Mouse (Mus musculus) stomach, embryonic 14.5 days (tissue): ENCODE data around the gene Prkag2. TPM values are rescaled to one million over a fixed set of nuclear protein-coding genes. Genes with fewer than 3 reads are reported as not detected.

Source experiments
- ATAC-seq: fragments of 200-750 bp; cut with Nextera tagmentation; 2 replicates; pipeline ENCODE4 v1.8.0; 2017; ENCODE audit warnings: low read depth, moderate TSS enrichment; ENCODE audit not compliant: insufficient number of reproducible peaks, insufficient read depth, low FRiP score
- H3K27ac ChIP-seq: fragments of 300-500 bp; sonication (generic); 2 replicates; pipeline ENCODE4 v1.5.1; 2014; ENCODE audit warnings: mild to moderate bottlenecking, low read length, moderate library complexity, mixed read lengths
- H3K27me3 ChIP-seq: fragments of 300-500 bp; sonication (generic); 2 replicates; pipeline ENCODE4 v1.6.1; 2014; ENCODE audit warnings: low read length, control low read depth, mixed read lengths; ENCODE audit not compliant: control insufficient read depth, insufficient read depth
- H3K36me3 ChIP-seq: fragments of 300-500 bp; sonication (generic); 2 replicates; pipeline ENCODE4 v1.6.1; 2014; ENCODE audit warnings: mild to moderate bottlenecking, control low read depth, low read length, moderate library complexity, mixed read lengths; ENCODE audit not compliant: control insufficient read depth, insufficient read depth
- H3K4me1 ChIP-seq: fragments of 300-500 bp; sonication (generic); 2 replicates; pipeline ENCODE4 v1.6.1; 2014; ENCODE audit warnings: low read length, control low read depth, mixed read lengths; ENCODE audit not compliant: control insufficient read depth, insufficient read depth
- H3K4me2 ChIP-seq: fragments of 300-500 bp; sonication (generic); replicated peaks from 2 replicates; pipeline ENCODE4 v1.6.1; 2014; ENCODE audit warnings: low read depth, low read length, control low read depth
- H3K4me3 ChIP-seq: fragments of 300-500 bp; sonication (generic); 2 replicates; pipeline ENCODE4 v1.5.1; 2014; ENCODE audit warnings: low read depth, low read length, control low read depth
- H3K9ac ChIP-seq: fragments of 300-500 bp; sonication (generic); replicated peaks from 2 replicates; pipeline ENCODE4 v1.6.1; 2014; ENCODE audit warnings: low read depth, mild to moderate bottlenecking, control low read depth, low read length, moderate library complexity, mixed read lengths
- H3K9me3 ChIP-seq: fragments of 300-500 bp; sonication (generic); 2 replicates; pipeline ENCODE4 v1.6.1; 2016; ENCODE audit warnings: low read depth, low read length, control low read depth; ENCODE audit not compliant: control insufficient read depth
- WGBS: fragments of 180-500 bp; shearing (Covaris S2); extraction: QIAGEN DNeasy Blood & Tissue Kit; methylation state at CpG from one replicate; pipeline ENCODE4 v1.1.7; 2014; 5-methylcytosine and 5-hydroxymethylcytosine counted together
- polyA plus RNA-seq: library from polyadenylated mRNA; unstranded; fragments of >200 nt; fragmentation: Nextera tagmentation; extraction: Ambion mirVana; gene quantifications from 2 replicates; pipeline ENCODE4 v1.2.1, GENCODE M21; 2014

Gene Prkag2
- polyA plus RNA-seq, 1 experiment from 2014 or later: 54.7 TPM

GRCm38 (mm10) chr5:25011019-25011485 lies 89.4 kb downstream of the Prkag2 start:
- H3K27me3 ChIP-seq: no peaks in the 10 kb centered on the region
- 9% methylated on average over 8 of the region's 8 CpGs for WGBS
- H3K4me3 ChIP-seq: no peak overlapping the region
- no peaks in the 10 kb centered on the region for H3K9me3 ChIP-seq
- H3K4me2 ChIP-seq: 0 out of 2 replicates have a peak overlapping the region, but pooled peaks have one; percentile 26
- no peak overlapping the region for H3K9ac ChIP-seq
- peaks cover 6% of the 10 kb centered on the region; the same call in 1 of the 2 replicates for H3K4me1 ChIP-seq
- no peaks in the 10 kb centered on the region for H3K36me3 ChIP-seq
- ATAC-seq: peak; percentile 19; the same call in 1 of the 2 replicates
- no peak overlapping the region for H3K27ac ChIP-seq

- no peak overlapping the region for H3K27ac ChIP-seq
- 5% methylated on average over 9 of the region's 9 CpGs for WGBS
- H3K9me3 ChIP-seq: no peaks in the 10 kb centered on the region
- ATAC-seq: peak; percentile 53
- no peaks in the 10 kb centered on the region for H3K36me3 ChIP-seq
- no peak overlapping the region for H3K4me3 ChIP-seq
- H3K27me3 ChIP-seq: no peaks in the 10 kb centered on the region
- peak overlapping the region; percentile 26; the same call in 1 of the 2 replicates for H3K4me2 ChIP-seq
- H3K9ac ChIP-seq: no peak overlapping the region
- H3K4me1 ChIP-seq: peaks cover 6% of the 10 kb centered on the region; the same call in 1 of the 2 replicates
Measured at GRCm38 (mm10) chr5:25010438-25010892, 90.0 kb downstream of the Prkag2 start.

GRCm38 (mm10) chr5:25009770-25010169 lies 90.7 kb downstream of the Prkag2 start:
- WGBS: 71% methylated on average over 3 of the region's 3 CpGs
- Histone ChIP-seq H3K27ac (no peak overlapping the region), H3K4me1 (peaks cover 6% of the 10 kb centered on the region; the same call in 1 of the 2 replicates), H3K36me3 (no peaks in the 10 kb centered on the region), H3K9ac (no peak overlapping the region), H3K4me3 (no peak overlapping the region), H3K9me3 (no peaks in the 10 kb centered on the region), H3K4me2 (no peak overlapping the region), H3K27me3 (no peaks in the 10 kb centered on the region)
- no peak for ATAC-seq

GRCm38 (mm10) chr5:25008966-25009365 lies 91.5 kb downstream of the Prkag2 start:
- 43% methylated on average over 3 of the region's 3 CpGs for WGBS
- Histone ChIP-seq H3K4me3 (no peak overlapping the region), H3K9ac (no peak overlapping the region), H3K36me3 (no peaks in the 10 kb centered on the region), H3K27me3 (no peaks in the 10 kb centered on the region), H3K9me3 (no peaks in the 10 kb centered on the region), H3K4me2 (no peak overlapping the region), H3K27ac (no peak overlapping the region), H3K4me1 (peaks cover 6% of the 10 kb centered on the region; the same call in 1 of the 2 replicates)
- ATAC-seq: no peak

GRCm38 (mm10) chr5:25006848-25007247 lies 93.6 kb downstream of the Prkag2 start:
- no peaks in the 10 kb centered on the region for H3K36me3 ChIP-seq
- no peak overlapping the region for H3K9ac ChIP-seq
- 33% methylated on average over 8 of the region's 8 CpGs for WGBS
- no peak overlapping the region for H3K4me2 ChIP-seq
- H3K4me3 ChIP-seq: no peak overlapping the region
- no peaks in the 10 kb centered on the region for H3K27me3 ChIP-seq
- H3K27ac ChIP-seq: no peak overlapping the region
- ATAC-seq: peak; percentile 53; the same call in 1 of the 2 replicates
- H3K9me3 ChIP-seq: no peaks in the 10 kb centered on the region
- H3K4me1 ChIP-seq: peaks cover 6% of the 10 kb centered on the region; the same call in 1 of the 2 replicates

GRCm38 (mm10) chr5:25005532-25006129 lies 94.8 kb downstream of the Prkag2 start:
- Histone ChIP-seq H3K27ac (no peak overlapping the region), H3K4me1 (0 out of 2 replicates have a peak, but pooled peaks cover 1% of the 10 kb centered on the region), H3K9ac (no peak overlapping the region), H3K4me3 (no peak overlapping the region), H3K27me3 (no peaks in the 10 kb centered on the region), H3K9me3 (no peaks in the 10 kb centered on the region), H3K36me3 (no peaks in the 10 kb centered on the region), H3K4me2 (no peak overlapping the region)
- 24% methylated on average over 6 of the region's 6 CpGs for WGBS
- ATAC-seq: no peak; the same call in 1 of the 2 replicates

GRCm38 (mm10) chr5:25001391-25001794 lies 99.0 kb downstream of the Prkag2 start:
- no peak overlapping the region for H3K9ac ChIP-seq
- 35% methylated on average over 8 of the region's 8 CpGs for WGBS
- no peaks in the 10 kb centered on the region for H3K36me3 ChIP-seq
- H3K27me3 ChIP-seq: no peaks in the 10 kb centered on the region
- no peak overlapping the region for H3K4me2 ChIP-seq
- H3K27ac ChIP-seq: no peak overlapping the region
- no peak for ATAC-seq
- no peaks in the 10 kb centered on the region for H3K4me1 ChIP-seq
- H3K9me3 ChIP-seq: no peaks in the 10 kb centered on the region
- no peak overlapping the region for H3K4me3 ChIP-seq

GRCm38 (mm10) chr5:24999351-24999750 lies 101.1 kb downstream of the Prkag2 start:
- H3K27me3 ChIP-seq: no peaks in the 10 kb centered on the region
- WGBS: 89% methylated on average over 4 of the region's 4 CpGs
- no peaks in the 10 kb centered on the region for H3K9me3 ChIP-seq
- peaks cover 14% of the 10 kb centered on the region for H3K4me1 ChIP-seq
- no peak overlapping the region for H3K27ac ChIP-seq
- ATAC-seq: no peak
- no peak overlapping the region for H3K9ac ChIP-seq
- no peak overlapping the region for H3K4me2 ChIP-seq
- no peaks in the 10 kb centered on the region for H3K36me3 ChIP-seq
- H3K4me3 ChIP-seq: no peak overlapping the region
